Mouse (Mus musculus): ENCODE data around the gene Tecr. TPM values are rescaled to one million over a fixed set of nuclear protein-coding genes. Genes with fewer than 3 reads are reported as not detected.
A peak's percentile ranks its signal among the peaks of the same experiment; 100 is the strongest.
"Not testable (repeated sequence)": the region's sequence is repeated elsewhere in the genome, so short reads cannot be mapped to it uniquely, and the experiment has no call there.

Gene Tecr
- total RNA-seq, 2 experiments from 2014 or later = 416 to 566 TPM

- TF ChIP-seq CTCF (IDR thresholded peaks at IDR 0.05) = no peak
- Histone ChIP-seq H3K4me3 (peak overlapping the region; percentile 77), H3K27ac (peak overlapping the region; percentile 97)
- peak; percentile 91 for DNase-seq
- intact Hi-C loops (cut with DNase I) = no loop called here
Observed at GRCm38 (mm10) chr8:83575561-83576515, 31.9 kb downstream of the Tecr start.

DNA sequence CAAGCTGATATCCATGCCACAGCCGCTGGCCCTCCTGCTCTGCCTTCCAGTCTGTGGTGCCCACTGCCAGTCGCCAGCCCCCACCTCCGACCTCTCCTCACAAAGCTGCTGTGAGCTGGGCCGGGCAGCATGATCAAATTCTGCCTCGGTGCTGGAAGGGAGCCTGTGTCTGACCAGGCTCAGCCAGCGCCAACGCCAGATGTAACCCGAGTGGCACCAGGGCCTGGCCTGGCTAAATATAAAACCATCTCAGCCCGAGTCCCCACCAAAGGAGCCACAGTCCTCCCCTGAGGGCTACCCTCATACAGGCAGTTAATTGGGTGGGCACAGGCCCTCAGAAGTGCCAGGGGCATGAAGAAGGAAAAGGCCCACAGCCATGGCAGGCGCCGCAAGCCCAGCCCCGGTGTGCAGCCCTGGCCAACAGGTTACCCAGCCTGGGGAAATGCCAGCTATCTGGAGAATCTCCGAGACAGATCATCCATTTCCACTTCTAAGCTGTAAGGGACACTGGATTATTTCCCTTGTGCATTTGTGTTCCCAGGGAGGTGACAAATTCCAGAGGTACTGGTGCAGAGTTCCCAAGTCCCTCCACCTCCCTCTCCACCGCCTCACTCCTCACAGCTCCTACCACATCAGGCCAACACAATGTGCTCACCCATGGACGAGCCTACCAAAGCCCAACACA, 33.0 kb downstream of the Tecr start:
- intact Hi-C loops (cut with DNase I) = no loop called here
- Histone ChIP-seq H3K4me3 (peak overlapping the region; percentile 77), H3K27ac (peak overlapping the region; percentile 97)
- peak; percentile 90 for DNase-seq
- no peak for TF ChIP-seq CTCF (IDR thresholded peaks at IDR 0.05)

- intact Hi-C loops (cut with DNase I) = no loop called here
Observed at GRCm38 (mm10) chr8:83573140-83573875, 34.5 kb downstream of the Tecr start.

GRCm38 (mm10) chr8:83572246-83572812, 35.4 kb downstream of the Tecr start:
- DNase-seq = peak; percentile 14
- TF ChIP-seq CTCF (IDR thresholded peaks at IDR 0.05) = no peak
- Histone ChIP-seq H3K4me3 (peak overlapping the region; percentile 77), H3K27ac (peak overlapping the region; percentile 97)
- intact Hi-C loops (cut with DNase I) = no loop called here

More at GRCm38 (mm10) chr8:83573140-83573875, 34.5 kb downstream of the Tecr start:
- Histone ChIP-seq H3K4me3 (peak overlapping the region; percentile 77), H3K27ac (peak overlapping the region; percentile 97)
- peak; percentile 86 for DNase-seq
- TF ChIP-seq CTCF (IDR thresholded peaks at IDR 0.05) = peak; percentile 42; the same call in 1 of the 2 replicates

DNA sequence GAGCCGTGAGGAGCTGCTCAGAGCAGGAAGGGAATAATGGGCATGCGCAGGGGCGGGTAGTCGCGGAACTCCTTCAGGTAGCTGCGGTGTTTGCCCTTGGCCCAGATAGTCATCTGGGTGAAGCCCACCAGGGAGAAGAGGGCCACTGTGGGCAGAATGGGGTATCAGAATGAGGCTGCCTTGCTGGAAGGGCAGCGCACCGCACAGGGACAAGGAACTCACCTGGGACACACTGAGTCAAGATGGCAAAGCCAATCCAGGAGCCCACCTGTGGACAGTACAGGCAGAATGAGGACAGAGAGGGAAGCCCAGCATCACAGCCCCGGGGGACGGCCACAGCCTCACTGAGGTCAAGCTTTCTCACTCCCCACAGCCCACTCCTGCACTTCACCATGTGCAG, 36.0 kb downstream of the Tecr start:
- Histone ChIP-seq H3K4me3 (peak overlapping the region; percentile 77), H3K27ac (peak overlapping the region; percentile 97)
- TF ChIP-seq CTCF (IDR thresholded peaks at IDR 0.05) = no peak
- DNase-seq = peak; percentile 15
- intact Hi-C loops (cut with DNase I) = no loop called here

DNA sequence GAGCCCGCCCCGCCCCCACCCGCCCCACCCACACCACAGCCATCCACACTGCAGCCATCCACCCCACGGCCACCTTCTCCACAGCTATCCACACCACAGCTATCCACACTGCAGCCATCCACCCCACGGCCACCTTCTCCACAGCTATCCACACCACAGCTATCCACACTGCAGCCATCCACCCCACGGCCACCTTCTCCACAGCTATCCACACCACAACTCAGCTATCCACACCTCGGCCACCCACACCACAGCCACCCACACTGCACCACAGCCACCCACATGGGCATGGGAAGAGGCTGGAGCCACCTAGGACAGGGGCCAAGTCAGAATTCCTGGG, 36.8 kb downstream of the Tecr start:
- H3K27ac ChIP-seq; intact Hi-C loops (cut with DNase I); DNase-seq; H3K4me3 ChIP-seq: not testable (repeated sequence)

DNA sequence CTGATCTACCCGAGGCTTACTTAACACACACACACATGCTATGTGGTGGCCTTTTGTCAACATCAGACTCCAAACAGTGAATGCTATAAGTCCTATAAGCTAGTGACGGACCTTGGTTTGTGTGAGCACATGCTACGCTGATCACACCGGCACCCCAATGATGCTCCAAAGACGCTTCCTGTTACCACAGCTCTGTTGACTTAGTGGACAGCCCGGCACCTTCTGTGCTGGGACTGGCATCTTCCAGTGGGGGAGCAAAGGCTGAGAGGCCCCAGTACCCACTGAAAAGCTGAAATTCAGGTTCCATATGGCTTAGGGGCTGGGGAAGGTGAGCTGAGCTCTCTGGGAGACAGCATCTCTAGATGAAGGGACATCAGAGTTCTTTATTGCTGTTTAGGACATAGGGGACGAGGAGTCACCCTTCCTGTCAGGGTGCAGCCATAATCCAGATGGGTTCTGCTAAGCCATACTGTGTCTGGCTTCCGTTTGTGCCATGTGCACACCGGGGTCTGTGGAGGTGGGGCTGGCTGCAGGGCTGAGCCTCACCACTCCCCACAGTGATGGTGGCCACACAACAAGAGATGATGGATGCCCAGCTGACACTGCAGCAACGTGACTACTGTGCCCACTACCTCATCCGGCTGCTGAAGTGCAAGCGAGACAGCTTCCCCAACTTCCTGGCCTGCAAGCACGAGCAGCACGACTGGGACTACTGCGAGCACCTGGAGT, 37.3 kb downstream of the Tecr start:
- H3K4me3 ChIP-seq = no peak overlapping the region
- intact Hi-C loops (cut with DNase I) = no loop called here

DNA sequence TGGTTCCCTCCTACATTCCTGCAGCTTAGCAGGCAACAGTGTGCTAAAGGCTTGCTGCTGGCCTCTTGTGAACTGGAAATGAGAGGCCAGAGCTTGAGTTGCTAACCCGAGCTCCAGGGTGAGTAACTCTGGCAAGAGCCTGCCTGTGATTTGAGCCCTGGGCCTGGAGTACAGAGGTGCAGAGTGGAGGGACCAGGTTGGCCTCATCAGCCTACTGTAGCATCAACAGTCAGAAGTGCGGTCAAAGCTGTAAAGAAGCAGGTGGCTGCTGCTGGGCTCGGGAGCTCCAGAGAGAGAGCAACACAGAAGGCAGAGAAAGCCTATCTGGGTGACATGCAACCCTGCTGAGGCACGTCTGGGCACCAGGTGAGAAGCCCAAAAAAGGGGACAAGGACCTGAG, 38.6 kb downstream of the Tecr start:
- Histone ChIP-seq H3K4me3 (no peak overlapping the region), H3K27ac (peak overlapping the region; percentile 56)
- intact Hi-C loops (cut with DNase I) = loop anchor here (5.0 kb wide), 1 partner anchor 38 kb away; the partner anchor contains the start of genes Dnajb1 and Tecr
- DNase-seq = peak; percentile 28
- no peak for TF ChIP-seq CTCF (IDR thresholded peaks at IDR 0.05)

More for the DNA sequence above, 37.3 kb downstream of the Tecr start:
- peak; percentile 17 for DNase-seq
- no peak overlapping the region; the same call in 1 of the 2 replicates for H3K27ac ChIP-seq
- no peak for TF ChIP-seq CTCF (IDR thresholded peaks at IDR 0.05)

DNA sequence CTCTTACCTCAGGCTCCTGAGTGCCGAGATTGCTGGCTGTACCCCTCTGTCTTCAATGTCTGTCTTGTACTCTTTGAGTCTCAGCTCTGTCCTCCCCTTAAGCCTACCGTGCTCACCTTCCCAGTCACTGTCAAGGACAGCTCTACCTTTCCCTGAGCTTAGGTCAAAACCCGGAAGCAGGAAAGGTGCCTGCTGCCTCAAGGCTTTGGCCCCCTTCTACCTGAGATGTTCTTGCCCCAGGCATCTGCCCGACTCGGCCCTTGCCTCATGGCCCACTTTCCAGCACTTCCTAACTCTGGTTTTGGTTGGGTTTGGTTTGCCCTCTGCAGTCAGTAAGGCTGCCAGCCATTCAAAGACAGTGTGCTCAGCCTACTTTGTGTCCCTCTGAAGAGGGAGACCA, 39.0 kb downstream of the Tecr start:
- peak overlapping the region; percentile 84 for H3K4me3 ChIP-seq
- TF ChIP-seq CTCF (IDR thresholded peaks at IDR 0.05) = no peak
- H3K27ac ChIP-seq = peak overlapping the region; percentile 56
- peak; percentile 17 for DNase-seq
- intact Hi-C loops (cut with DNase I) = loop anchor here (5.0 kb wide), 1 partner anchor 39 kb away; the partner anchor contains the start of genes Dnajb1 and Tecr

- TF ChIP-seq CTCF (IDR thresholded peaks at IDR 0.05) = no peak
- Histone ChIP-seq H3K4me3 (peak overlapping the region; percentile 84), H3K27ac (peak overlapping the region; percentile 56)
- intact Hi-C loops (cut with DNase I) = loop anchor here (5.0 kb wide), 1 partner anchor 39 kb away; the partner anchor contains the start of genes Dnajb1 and Tecr
- peak; percentile 17 for DNase-seq
Observed at GRCm38 (mm10) chr8:83568128-83568527, 39.6 kb downstream of the Tecr start.

DNA sequence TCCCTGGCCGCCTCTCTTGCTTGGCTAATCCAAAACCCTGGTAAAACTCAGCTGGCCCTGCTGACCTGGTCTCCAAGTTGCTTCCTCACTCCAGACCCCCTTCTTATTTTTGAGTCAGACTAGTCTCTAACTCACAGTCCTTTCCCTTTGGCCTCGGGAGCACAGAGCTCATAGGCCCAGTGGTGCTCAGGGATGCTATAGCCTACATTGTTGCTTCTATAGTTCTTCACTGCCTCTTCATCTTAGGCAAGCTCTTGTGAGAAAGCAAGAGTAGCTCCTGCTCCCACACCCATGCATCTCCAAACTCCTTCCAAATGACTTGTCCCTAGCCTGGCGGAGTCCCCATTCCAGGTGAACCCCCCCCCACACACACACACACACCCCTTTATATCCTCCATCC, 40.1 kb downstream of the Tecr start:
- H3K4me3 ChIP-seq = peak overlapping the region; percentile 84
- H3K27ac ChIP-seq = peak overlapping the region; percentile 97
- intact Hi-C loops (cut with DNase I) = loop anchor here (5.0 kb wide), 1 partner anchor 40 kb away; the partner anchor contains the start of genes Dnajb1 and Tecr
- TF ChIP-seq CTCF (IDR thresholded peaks at IDR 0.05) = no peak
- DNase-seq = no peak
